Mouse (Mus musculus) lung, postnatal 4 days (tissue): Measurements from ENCODE around the gene Sar1a.

Source experiments
- DNase-seq, 2 experiments: peaks; one replicate each; pipeline ENCODE4 v3.0.0; 2021

Sar1a gene

DNA sequence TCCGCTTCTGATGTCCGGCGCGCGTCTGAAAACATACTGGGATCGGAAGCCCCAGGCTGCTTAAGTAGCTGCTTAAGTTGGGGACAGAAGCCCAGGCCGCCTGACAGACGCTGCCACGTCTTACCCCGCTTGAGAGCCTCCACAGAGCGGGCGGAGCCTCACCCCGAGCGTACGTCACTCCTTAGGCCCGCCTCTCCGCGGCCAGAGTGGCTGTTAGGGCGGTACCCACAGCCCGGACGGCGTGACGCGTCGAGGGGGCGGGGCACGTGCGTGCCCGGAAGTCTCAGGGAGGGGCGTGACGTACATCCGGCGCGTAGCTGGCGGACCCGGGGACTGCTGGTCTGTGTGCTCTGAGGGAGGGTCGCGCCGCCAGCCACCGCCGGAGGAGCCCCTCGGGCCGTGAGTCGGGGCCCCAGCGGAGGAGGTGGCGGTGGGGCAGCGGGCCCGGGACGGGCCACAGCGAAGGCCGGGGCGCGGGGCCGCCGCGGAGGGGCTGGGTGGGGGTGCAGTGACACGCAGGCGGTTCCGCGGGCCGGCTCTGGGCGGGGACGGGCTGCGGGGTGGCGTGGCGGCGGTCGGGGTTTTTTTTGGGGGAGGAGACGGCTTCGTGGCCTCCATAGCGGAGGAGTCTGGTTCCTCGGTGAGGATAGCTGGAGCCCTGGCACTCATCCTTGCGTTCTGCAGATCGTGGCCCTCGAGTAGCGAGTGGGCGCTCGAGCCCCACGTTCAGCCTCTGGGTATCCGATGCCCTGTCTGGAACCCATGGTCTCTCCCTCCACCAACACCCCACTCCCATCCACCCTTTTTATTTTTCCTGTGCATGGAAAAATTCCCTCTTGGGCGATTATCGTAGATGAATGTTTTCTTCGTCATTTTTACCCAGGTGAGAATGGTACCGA, at the start of gene Sar1a:
Sar1a (plus strand) TSS at position 285 of the 899 bp plus-strand sequence.
- DNase-seq: peak; percentile 99

DNA sequence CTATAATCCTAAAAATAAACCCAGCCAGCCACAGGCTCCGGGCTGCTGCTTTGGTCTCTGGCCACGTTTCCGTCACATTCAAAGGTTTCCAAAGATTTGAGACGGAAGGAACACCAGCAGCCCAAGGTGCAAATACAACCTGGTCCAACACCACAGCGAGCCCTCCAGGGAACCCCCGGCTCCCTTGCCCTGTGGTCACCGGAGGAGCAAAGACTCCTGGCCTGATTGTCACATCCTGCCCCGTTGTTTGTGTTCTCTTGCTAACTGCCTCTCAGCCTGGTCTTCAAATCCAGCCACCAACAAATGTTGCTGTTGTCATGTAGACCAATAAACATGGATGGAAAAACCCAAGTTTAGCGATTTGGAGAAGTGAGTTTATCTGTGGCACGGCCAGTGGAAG, 47.7 kb upstream of the Sar1a start:
- DNase-seq: no peak

DNA sequence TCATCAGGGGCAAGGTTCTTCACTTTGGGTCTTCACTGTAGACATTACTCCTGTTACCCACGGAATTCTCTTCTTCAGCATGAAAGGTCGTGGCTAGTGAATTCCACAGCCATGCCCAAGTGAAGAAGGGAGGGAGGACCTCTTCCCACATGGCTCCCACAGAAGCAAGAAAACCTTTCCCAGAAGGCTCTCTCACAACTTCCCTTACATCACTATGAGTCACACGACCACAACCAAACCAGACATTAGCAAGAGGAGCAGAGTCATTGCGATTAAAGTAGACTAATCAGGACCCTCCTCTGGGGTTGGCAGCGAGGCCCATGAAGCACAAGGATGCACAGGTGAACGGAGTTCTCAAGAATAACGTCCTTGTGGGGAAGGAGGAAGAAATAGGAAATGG, 43.0 kb upstream of the Sar1a start:
- DNase-seq: no peak

DNA sequence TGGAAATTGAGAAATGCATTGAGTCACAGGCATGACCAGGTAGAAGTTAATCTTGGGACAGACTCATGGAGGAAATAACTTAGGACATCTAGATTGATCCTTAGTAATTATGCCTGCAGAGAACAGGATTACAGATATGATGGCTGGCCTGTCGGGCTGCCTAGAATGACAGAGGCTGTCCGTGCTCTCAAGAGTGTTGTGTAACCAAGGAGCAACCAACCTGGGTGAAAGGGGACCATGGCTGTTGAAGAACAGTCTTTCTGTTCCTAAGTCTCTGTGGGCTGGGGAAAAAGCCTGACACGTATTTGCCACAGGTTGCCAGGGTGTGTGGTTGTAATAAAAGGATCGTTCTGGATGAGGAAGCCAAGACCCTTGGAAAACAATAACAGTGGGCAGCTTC, 39.7 kb upstream of the Sar1a start:
- DNase-seq: no peak

DNA sequence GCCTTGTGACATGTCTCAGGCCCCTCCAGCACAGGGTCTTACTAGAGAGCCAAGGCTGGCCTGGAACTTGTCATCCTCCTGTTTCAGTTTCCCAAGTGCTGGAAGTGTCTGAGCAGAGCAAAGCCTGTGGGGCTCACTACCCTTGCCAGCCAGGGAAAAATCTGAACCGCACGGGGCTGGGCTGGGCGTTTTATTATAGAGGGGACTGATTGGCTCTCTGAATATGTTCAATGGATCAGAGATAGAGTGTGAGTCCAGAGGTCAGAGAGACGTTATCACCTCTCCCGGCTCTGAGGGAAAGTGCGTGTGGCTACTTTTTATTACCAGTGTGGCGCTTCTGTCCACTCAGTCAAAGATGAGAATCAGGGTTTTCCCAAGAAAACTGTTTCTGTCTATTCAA, 33.5 kb upstream of the Sar1a start:
- no peak for DNase-seq

DNA sequence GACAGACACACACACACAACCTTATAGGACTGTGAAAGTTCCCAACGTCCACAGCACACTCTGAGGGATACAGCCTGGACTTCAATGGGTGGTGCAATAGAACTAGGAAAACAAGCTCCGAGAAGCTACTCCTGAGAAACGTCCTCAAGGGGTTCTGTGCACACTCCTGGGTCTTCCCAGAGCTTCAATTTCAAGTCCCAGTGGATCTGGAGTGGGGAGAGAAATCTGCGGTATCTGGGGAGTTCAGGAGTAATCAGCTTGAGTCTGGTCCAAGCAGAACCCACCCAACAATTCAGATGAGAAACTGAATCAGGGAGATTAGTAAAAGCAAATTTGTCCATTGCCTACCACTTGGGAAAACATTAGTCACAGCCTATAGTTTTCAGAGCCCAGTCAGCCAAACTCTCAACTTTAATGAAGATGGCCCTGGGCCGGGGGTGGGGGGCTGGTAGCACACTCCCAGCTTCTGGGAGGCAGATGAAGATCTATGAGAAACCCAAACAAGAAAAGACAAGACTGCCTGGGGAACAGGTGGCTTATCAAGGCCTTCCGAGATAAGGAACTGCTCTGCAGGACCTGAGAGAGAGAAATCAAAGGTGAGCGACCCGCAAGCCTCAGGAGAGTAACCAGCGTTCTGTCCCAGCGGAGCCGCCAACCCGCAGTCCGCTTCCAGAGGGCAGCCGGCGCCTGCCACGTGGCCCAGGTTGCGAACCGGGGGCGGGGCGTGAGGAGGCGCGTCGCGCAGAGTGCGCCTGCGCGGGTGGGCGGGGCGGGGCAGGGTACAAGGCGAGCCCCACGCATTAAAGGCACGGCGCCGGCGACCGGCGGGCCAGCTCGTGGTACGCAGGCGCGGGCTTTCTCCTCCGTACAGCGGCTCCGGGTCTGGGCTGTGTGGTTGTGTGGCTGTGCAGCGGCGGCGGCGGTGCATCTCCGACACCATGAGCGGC, 32.0 kb upstream of the Sar1a start, which contains the start of gene Ppa1:
Ppa1 (plus strand) TSS at position 763 of the 947 bp plus-strand sequence.
- DNase-seq: peak; percentile 85 to 91

DNA sequence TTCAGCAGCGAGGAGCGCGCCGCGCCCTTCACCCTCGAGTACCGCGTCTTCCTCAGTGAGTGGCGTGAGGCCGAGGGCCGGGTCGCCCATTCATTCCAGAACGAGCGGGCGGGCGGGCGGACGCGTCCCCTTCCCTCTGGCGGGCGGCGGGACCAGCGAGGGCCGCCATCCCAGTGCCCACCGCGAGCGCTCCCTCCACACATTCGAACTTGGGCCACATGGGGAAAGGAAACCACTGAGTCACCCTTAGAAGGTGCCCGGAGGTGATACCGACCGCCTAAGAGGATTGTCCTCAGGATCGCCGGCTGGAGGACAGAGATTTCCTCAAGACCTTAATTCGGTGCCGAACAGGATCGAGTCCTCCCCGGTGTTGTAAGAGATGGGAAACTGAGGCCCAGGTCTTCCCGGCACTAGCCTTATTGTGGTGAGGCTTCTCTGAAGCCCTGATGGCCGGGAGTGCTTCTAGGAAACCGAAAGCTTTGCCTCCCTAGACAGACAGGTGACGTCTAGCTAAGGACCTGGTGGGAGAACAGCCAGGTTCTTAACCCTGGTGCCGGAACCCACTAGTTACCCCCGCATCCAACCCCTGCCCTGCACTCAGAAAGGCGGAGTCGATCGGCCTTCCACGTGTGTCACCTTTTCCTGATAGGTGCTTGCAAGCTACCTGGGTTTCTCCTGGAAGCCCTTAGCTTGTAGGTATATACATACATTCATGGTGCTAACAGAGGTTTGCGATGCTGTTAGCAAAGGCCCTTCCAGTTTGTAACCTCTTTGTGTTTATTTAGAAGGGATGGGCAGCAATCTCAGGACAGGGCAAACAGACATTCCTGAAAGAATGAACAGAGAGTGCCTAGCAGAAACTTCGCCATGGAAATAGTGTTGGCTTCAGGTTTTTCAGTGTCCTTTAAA, 31.1 kb upstream of the Sar1a start:
- peak in 1 of 2 experiments; percentile 29 for DNase-seq

DNA sequence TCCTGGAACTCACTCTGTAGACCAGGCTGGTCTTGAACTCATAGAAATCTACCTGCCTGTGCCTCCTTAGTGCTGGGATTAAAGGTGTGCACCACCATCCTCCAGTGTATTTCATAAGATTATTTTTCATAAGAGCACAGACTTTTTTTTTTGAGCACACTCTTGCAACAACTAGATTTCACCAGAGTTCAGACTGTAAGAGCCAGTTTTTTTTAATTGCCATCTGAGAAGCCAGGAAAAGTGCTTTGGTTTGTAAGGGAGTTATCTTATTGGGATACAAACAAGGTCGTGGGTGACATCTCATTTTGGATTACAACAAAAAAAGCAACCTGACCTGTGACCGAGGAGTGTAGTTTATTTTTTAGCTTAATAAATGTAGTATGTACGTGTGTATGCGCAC, 26.0 kb upstream of the Sar1a start:
- DNase-seq: no peak

DNA sequence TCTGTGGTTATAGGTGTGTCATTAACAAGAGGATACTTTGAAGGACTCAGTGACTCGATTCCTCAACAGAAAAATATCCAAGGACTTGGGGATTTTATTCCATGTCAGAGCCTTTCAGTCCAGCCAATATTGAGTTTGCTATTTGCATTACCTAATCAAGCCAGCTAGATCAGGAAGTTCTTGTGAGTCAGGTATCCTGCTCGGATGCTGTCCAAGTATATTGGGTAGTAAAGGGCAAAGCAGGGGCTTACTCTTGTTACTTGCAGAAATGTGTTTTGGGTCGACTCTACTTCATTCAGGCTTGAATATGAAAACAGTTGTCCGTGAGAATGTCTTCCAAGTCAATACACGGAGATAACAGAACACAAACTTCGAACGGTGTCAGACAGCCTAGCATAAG, 25.4 kb upstream of the Sar1a start:
- no peak for DNase-seq

DNA sequence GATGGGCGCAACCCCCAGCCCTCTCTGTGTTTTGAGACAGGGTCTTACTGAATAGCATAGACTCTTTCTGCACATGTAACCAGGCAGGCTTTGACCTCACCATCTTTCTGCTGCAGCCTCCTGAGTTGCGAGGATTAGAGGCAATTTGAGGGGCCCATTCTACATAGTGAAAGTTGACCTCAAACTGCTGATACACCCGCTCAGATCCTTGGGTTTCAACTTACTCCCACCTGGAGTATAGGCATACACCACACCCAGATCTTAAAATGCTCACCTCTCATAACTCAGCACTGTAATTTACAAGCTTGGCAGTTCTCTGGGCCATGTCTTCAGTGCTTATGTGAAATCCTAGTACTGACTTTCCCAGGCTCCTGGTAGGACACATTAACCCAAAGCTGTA, 24.9 kb upstream of the Sar1a start:
- DNase-seq: no peak

DNA sequence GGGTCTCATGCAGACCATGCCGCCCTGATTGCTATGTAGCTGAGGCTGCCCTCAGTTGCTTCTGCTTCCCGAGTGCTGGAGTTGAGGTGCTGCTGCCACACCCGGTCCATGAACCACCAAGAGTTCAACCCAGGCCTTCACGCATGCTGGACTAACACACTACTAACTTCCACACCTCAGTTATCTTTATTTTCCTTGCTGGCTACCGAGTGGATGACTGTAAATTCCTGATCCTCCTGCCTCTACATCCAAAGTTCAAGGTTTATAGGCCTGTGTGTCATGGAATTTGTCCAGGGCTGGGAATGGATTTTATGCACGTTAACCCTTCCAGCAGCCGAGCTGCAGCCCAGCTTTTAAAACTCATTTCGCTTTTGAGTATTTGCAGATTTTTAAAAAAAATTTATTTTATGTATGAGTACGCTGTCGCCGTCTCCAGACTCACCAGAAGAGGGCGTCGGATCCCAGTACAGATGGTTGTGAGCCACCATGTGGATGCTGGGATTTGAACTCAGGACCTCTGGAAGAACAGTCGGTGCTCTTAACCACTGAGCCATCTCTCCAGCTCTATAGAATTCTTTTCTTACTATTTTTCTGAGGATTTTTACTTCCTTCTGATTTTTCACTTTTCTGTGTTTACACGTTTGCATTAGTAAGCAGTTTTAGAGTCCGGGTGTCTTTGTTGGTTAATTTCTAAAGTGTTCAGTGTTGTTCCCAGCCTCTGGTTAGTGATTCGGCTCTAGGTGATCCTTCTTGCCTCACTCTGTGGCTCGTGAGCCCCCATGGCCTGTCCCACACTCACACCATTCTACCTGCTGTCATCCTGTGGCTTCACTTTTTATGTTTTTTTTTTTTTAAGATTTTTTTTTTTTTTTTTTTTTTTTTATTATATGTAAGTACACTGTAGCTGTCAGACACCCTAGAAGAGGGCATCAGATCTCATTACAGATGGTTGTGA, 22.9 kb upstream of the Sar1a start:
- DNase-seq: no peak

DNA sequence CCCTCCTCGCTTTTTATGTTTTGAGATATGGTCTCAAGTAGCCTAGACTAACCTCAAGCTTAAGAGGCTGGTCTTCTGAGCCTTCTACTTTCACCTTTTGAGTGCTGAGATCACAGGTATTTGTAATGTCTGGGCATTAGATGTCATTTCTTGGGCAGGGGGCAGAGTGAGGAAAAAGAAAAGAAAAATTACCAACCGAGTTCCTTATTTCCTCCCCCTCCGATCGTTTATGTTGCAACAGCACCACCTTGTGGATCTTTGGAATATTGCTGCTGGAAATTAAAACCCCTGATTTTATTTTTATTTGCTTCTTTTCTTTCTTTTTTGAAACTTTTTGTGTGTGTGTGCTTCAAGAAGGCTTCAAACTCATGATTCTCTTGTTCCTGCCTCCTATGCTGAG, 22.1 kb upstream of the Sar1a start:
- peak in 1 of 2 experiments; percentile 49 for DNase-seq

DNA sequence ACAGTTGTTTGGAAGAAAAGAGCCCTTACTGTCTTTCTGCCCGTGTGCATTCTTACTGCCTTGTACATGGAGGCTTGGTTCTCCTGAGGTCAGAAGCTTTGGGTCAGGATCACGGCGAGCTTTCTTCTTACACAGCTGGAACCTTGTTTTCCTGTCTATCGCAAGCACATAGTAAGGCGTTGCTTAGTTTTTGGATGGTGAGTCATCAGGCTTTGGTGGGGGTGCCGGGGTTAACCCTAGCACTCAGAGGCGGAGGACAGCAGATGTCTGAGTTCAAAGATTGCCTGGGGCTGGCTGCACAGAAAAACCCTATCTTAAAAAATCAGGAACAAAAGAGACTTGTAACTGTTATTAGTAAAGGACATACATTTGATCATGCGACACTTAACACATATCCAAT, 18.2 kb upstream of the Sar1a start:
- no peak for DNase-seq

DNA sequence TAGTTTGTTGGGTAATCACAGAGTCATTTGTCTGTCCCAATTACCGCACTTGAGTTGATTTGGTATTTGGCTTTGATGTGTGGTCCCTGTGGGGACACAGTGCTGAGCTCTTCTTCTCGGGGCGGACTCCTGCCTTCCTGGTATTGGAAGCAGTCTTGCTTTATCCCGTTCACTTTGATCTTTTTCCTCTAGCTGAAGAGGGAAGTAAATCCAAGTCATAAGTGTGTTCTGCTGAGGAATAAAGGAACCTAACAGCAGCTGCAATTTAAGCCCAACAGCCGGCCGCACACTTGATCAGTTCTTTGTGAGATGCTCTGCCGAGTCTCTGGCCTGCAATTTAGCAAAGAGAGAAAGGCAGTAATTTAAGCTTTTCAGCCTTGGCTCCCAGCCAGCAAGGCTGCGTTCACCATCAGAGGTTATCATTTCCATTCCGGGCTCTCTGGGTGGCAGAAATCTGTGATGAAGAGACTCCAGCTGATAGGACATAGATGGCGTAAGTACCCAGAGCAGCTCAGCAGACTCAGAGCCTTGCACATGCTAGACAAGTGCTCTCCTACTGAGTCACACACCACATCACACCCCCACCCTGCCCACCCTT, 17.6 kb upstream of the Sar1a start:
- peak in 1 of 2 experiments; percentile 40 for DNase-seq

DNA sequence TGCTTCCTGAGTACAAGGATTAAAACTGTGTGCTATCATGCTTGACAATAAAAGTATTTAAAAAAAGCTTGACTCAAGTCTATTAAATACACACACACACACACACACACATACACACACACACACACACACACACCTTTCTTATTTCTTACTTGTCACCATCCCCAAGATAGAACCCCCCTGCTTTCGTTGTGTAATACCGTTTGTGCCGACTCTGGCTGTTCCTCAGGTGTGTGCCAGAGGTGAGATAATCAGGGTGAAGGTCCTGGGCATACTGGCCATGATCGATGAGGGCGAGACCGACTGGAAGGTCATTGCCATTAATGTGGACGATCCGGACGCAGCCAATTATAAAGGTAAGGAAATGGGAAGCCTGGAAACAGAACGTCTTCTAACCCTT, 15.0 kb upstream of the Sar1a start:
- DNase-seq: no peak

DNA sequence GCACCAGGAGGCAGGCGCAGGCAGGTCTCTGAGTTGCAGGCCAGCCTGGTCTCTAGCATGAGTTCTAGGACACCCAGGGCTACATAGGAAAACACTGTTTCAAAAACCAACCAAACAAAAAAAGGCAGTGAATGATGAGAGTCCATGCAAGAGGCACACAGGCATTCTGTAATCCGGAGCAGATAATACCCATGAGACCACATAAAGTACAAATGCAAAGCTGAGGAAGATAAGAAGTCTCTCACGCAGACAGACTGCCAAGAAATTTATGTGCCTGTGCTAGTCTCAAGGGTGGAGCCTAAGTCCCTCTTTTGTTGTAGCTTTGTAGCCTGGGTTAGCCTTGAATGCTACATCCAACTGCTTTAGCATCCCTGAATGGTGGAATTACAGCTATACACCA, 14.4 kb upstream of the Sar1a start:
- DNase-seq: no peak

DNA sequence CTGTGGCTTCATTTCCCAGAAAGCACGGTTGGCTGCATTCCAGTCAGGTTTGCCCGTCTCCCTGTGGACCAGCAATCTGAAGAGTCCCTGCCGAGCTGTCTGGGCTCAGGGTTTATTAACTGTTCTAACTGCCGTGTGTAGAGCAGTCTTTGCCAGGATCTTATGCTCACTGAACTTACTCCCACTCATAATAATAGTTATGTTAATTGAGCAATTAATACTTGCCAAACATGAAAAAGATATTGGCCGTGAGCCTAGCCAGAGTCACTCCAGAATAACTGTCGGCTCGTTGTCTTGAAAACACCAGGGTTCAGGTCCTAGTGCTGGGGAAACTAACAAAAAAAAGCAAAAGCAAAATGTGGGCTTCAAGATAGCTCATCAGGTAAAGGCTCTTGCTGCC, 10.8 kb upstream of the Sar1a start:
- DNase-seq: no peak

DNA sequence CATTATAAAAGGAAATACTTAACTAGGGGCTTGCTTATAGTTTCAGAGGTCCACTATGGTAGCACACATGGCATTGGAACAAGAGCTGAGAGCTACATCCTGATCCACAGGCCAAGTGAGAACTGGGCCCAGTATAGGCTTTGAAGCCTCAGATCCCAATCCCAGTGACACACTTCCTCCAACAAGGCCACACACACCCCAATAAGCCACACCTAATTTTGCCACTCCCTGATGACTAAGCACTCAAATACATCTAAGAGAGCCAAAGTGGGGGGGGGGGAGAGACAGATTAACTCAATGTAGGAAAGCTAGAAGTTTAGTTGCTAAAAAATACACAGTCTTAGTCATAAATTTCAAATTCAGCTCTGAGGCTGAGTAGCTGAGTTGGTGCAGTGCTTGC, 10.2 kb upstream of the Sar1a start:
- no peak for DNase-seq

DNA sequence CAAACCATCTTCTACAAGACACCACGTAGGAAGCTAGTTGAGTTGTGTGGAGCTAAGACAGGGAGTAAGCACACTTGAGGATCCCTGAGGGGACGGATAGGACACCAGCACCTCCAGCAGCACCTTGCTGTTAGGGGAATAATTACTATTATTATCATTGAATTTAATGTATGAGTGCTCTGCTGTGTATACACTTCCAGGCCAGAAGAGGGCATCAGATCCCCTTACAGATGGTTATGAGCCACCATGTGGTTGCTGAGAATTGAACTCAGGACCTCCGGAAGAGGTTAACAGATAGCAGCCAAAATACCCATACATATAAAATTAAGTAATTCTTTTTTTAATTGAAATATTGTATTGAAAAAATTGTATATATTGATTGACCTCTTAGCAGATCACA, 9.3 kb upstream of the Sar1a start:
- no peak for DNase-seq

DNA sequence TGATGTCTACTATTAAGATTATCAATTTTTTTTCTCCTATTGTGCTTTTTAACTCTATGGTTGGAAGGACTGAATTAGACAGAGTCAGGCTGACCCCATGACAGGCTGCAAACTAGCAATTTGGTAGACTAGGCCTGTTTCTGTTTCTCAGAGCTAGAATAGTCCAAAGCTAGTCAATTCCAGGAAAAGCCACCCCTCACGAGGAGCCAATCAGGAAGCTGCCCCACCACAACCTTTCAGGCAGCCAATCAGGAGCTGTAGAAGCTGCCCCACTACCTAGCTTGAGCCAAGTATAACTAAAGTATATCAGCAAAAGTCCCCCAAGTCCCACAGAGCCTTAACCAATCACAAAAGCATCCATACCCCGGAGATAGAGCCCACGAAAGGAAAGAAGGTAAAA, 4.2 kb upstream of the Sar1a start:
- DNase-seq: no peak

DNA sequence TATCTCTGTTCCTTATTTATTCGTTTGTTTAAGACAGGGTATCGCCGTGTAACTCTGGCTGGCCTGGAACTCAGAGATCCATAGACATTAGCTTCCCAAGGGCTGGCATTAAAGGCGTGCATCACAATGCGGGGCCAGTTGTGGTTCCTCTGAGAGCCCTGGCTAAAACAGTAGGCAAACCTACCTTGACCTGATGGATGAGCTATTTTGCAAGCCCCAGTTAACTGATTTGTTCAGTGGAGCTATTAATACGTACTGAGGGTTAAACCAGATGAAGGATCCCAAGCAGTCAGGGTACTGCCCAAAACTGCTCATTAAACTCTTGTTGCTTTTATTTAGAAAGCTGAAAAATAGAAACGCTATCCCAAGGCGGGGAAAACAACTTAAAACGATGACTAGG, 554 bp upstream of the Sar1a start:
- peak in 1 of 2 experiments; percentile 19 for DNase-seq
